Mouse (Mus musculus) ovary, postnatal 14 days (tissue): Measurements from ENCODE around the gene Col18a1.
A peak's percentile ranks its signal among the peaks of the same experiment; 100 is the strongest.

Experiments
- DNase-seq: peaks from one replicate; pipeline ENCODE4 v3.0.0; 2022; ENCODE audit warnings: low spot score

The Col18a1 gene

GRCm38 (mm10) chr10:77165963-77166717 lies at the start of gene Col18a1:
Col18a1 (minus strand) TSS chr10:77166548.
- no peak for DNase-seq

- no peak for DNase-seq
These were observed 49.3 kb upstream of the Col18a1 start for GRCm38 (mm10) chr10:77215641-77216040.

- no peak for DNase-seq
These were observed 48.2 kb upstream of the Col18a1 start for GRCm38 (mm10) chr10:77214586-77214985.

GRCm38 (mm10) chr10:77213483-77213882 lies 47.1 kb upstream of the Col18a1 start:
- no peak for DNase-seq

GRCm38 (mm10) chr10:77212354-77213120 lies 46.2 kb upstream of the Col18a1 start:
- DNase-seq, result no peak

- DNase-seq, result peak; percentile 29
These were observed 44.8 kb upstream of the Col18a1 start for GRCm38 (mm10) chr10:77211116-77211570.

- DNase-seq, result no peak
These were observed 44.3 kb upstream of the Col18a1 start for GRCm38 (mm10) chr10:77210666-77211065.

- DNase-seq, result no peak
These were observed 42.9 kb upstream of the Col18a1 start for GRCm38 (mm10) chr10:77209261-77209660.

GRCm38 (mm10) chr10:77206565-77207079 lies 40.3 kb upstream of the Col18a1 start:
- peak; percentile 23 for DNase-seq

GRCm38 (mm10) chr10:77206134-77206533 lies 39.8 kb upstream of the Col18a1 start:
- DNase-seq, result no peak

- no peak for DNase-seq
These were observed 37.6 kb upstream of the Col18a1 start for GRCm38 (mm10) chr10:77203960-77204359.

- DNase-seq, result no peak
These were observed 35.6 kb upstream of the Col18a1 start for GRCm38 (mm10) chr10:77201919-77202318.

GRCm38 (mm10) chr10:77200295-77200694 lies 33.9 kb upstream of the Col18a1 start:
- DNase-seq, result no peak

GRCm38 (mm10) chr10:77199229-77199628 lies 32.9 kb upstream of the Col18a1 start:
- DNase-seq, result no peak

- DNase-seq, result no peak
These were observed 31.3 kb upstream of the Col18a1 start for GRCm38 (mm10) chr10:77197469-77198209.

GRCm38 (mm10) chr10:77196676-77197075 lies 30.3 kb upstream of the Col18a1 start:
- DNase-seq, result no peak

GRCm38 (mm10) chr10:77196115-77196514 lies 29.8 kb upstream of the Col18a1 start:
- no peak for DNase-seq

GRCm38 (mm10) chr10:77193495-77193894 lies 27.1 kb upstream of the Col18a1 start:
- DNase-seq, result no peak

GRCm38 (mm10) chr10:77192745-77193144 lies 26.4 kb upstream of the Col18a1 start:
- no peak for DNase-seq

GRCm38 (mm10) chr10:77190967-77191915 lies 24.9 kb upstream of the Col18a1 start:
- DNase-seq, result no peak

- no peak for DNase-seq
These were observed 21.1 kb upstream of the Col18a1 start for GRCm38 (mm10) chr10:77187427-77187826.
